Mouse (Mus musculus) gastrocnemius, postnatal 4 days (tissue): ENCODE results near the gene Stx7. TPM values are rescaled to one million over a fixed set of nuclear protein-coding genes. Genes with fewer than 3 reads are reported as not detected.
"Not testable (repeated sequence)": the region's sequence is repeated elsewhere in the genome, so short reads cannot be mapped to it uniquely, and the experiment has no call there.

ENCODE experiments used
- DNase-seq, 2 experiments: peaks; one replicate each; pipeline ENCODE4 v3.0.0; 2021 to 2022; ENCODE audit warnings: low spot score in 2 of 2, mixed read lengths in 2 of 2
- long read RNA-seq, 2 experiments: library from polyadenylated mRNA; stranded (forward); transcript quantifications; one replicate each; pipeline ENCODE4 v2.0.0; 2021
- total RNA-seq, 2 experiments: library from RNA; stranded (reverse); gene quantifications; 2 replicates each; pipeline ENCODE4 v1.2.3; 2021

Gene Stx7
- 10 to 100 TPM; 37.3 to 41.6 TPM for total RNA-seq
- long read RNA-seq, experiment 1, transcript Stx7-205 (10 exons, 3,435 nt) = major isoform, 80 of 88 reads
- long read RNA-seq, experiment 1, partial matches to known transcripts = 3 of 88 reads
- long read RNA-seq, experiment 1, other reads (novel, unspliced or antisense) = 5 of 88 reads
- long read RNA-seq, experiment 2, transcript Stx7-205 (10 exons, 3,435 nt) = major isoform, 61 of 69 reads
- long read RNA-seq, experiment 2, partial matches to known transcripts = 3 of 69 reads
- long read RNA-seq, experiment 2, other reads (novel, unspliced or antisense) = 4 of 69 reads

- DNase-seq = peak; percentile 87 to 93
Measured at GRCm38 (mm10) chr10:24149135-24149781, at the start of gene Stx7. TSS of gene Stx7 (plus strand) at chr10:24149302.

DNA sequence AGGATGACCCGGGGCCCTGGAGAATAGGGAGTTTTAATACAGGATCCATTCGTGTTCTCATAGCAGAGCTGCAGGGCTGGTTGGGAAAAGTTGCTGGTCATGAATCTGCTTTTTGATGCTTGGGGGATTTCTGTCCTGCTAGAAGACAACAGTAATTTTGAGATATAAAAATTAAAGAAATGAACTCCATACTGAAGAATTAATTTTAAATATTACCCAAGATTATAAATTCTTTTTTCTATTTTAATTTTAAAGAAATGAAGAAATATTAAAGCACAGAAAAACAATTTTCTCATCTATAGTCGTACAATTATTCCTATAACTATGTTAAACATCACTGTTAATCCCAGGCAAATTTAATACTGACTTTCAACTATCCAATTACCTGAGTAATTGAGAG lies 47.3 kb upstream of the Stx7 start, which contains the start of gene Taar8c:
TSS of gene Taar8c (minus strand) at position 101 of the 400 bp plus-strand sequence.
- not testable (repeated sequence) for DNase-seq

- not testable (repeated sequence) for DNase-seq
Measured at GRCm38 (mm10) chr10:24103299-24103698, 45.8 kb upstream of the Stx7 start.

- no peak for DNase-seq
Measured at GRCm38 (mm10) chr10:24107747-24108146, 41.4 kb upstream of the Stx7 start.

DNA sequence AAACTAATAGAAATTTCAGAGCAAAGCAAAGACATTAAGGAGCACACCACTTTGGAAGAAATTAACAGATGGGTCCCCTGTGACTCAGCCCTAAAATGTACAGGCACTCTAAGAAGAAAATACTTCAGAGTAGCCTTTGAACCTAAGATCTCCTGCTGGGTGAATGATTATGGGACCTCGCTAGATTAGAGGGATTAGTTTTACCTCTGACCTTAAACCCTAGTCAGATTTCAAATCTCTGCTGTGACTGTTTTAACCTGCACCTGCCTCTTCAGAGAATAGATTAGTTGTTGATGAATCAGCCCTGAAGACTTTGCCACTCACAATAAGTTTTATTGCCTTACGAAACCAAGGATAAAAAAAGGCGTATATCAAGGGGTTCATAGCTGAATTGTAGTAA lies 40.9 kb upstream of the Stx7 start:
- DNase-seq = no peak

DNA sequence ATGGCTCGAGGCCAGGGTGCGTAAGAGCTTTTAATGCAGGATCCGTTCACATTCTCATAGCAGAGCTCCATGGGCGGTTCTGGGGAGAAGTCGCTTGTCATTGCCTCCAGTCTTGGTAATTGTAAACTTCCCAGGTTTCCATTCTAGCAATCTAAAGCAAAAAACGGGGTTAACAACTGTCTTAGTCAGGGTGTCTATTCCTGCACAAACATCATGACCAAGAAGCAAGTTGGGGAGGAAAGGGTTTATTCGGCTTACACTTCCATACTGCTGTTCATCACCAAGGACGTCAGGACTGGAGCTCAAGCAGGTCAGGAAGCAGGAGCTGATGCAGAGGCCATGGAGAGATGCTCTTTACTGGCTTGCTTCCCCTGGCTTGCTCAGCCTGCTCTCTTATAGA lies 39.7 kb upstream of the Stx7 start, which contains the start of gene Taar9:
TSS of gene Taar9 (minus strand) at position 101 of the 400 bp plus-strand sequence.
- DNase-seq = not testable (repeated sequence)

- peak in 1 of 2 experiments; percentile 43 for DNase-seq
Measured at GRCm38 (mm10) chr10:24111116-24111778, 37.9 kb upstream of the Stx7 start.

- peak in 1 of 2 experiments; percentile 37 for DNase-seq
Measured at GRCm38 (mm10) chr10:24131451-24132262, 17.4 kb upstream of the Stx7 start.

DNA sequence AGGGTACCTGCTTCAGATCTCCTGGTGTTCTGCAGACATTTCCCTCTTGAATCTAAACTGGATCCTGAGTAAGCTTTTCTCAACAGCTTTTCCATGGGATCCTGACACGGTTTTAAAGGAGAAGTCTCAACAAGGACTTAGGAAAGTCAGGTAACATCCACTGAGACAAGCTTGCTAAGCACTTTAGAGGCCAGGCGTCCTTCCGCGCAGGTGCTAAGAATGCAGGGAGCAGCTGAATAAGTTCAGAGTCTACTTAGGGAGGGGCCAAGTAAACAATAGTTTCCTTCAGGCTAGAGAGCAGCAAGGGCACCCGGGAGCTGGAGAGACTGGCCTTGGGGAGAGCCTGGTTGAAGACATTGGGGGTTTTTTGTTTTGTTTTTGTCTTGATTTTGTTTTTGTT lies 16.8 kb upstream of the Stx7 start:
- DNase-seq = no peak

- DNase-seq = no peak
Measured at GRCm38 (mm10) chr10:24133132-24133531, 16.0 kb upstream of the Stx7 start.

GRCm38 (mm10) chr10:24134071-24134645 lies 14.9 kb upstream of the Stx7 start:
- DNase-seq = no peak

DNA sequence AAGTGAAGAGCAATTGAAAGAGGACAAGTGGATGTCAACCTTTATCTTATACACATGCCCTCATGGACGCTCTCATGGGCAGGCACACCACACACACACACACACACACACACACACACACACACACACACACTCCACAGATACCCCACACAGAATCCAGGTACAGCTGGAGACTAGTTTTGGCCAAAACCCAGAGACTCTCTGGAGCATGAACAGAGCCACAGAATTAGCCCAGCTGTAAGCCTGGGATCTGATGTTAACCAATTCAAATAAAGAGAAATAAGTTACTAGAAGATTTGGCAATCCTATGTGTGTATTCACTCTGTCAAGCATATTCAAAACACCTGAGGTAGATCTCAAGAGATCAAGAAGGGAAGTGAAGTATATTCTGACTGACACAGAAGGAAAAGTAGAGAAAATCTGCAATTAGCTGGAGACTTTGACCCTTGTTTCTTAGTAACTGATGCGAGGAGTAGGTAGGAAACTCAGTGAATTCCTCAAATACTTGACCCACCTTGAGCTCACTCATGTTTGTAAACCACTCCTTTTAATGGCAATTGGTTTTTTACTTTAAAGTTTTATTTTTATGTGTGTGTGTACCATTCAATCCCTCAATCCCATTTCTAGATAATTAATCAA lies 10.4 kb upstream of the Stx7 start:
- DNase-seq = no peak

DNA sequence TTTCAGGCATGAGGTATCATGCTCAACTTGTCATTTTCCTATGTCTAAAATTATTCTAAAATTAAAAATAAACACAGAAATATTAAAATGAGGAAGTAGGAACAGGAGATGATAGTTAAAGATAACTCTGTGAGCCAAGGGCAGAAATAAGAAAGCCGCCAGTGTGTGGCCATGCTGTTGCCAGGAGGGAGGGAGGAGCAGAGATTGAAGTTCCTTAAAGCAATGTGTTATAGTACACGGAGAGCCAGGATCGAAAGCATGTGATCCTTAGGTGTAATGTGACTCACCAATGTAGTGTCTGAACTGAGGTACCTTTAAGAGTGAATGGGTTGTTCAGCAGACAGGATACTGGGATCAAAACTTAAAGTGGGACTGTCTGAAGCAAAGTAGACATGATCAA lies 6.4 kb upstream of the Stx7 start:
- DNase-seq = no peak

DNA sequence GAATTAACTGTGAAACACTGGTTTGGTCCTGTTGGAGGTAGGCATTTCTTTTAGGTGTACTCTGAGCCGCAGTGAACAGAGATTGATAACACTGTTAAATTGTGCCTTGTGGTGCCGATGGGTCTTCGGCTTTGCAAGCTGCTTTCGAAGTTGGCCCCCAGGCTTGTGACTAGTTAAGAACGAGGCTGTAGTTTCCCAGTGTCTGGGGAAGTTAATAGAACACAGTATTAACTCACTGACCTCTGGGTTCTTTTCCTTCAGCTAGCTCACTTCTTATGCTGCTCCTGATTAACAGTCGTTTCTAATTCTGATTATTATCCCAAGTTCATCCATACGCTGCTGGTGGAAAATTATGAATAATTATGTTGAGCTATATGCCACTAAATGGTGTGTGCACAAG lies 984 bp downstream of the Stx7 start:
- DNase-seq = no peak

DNA sequence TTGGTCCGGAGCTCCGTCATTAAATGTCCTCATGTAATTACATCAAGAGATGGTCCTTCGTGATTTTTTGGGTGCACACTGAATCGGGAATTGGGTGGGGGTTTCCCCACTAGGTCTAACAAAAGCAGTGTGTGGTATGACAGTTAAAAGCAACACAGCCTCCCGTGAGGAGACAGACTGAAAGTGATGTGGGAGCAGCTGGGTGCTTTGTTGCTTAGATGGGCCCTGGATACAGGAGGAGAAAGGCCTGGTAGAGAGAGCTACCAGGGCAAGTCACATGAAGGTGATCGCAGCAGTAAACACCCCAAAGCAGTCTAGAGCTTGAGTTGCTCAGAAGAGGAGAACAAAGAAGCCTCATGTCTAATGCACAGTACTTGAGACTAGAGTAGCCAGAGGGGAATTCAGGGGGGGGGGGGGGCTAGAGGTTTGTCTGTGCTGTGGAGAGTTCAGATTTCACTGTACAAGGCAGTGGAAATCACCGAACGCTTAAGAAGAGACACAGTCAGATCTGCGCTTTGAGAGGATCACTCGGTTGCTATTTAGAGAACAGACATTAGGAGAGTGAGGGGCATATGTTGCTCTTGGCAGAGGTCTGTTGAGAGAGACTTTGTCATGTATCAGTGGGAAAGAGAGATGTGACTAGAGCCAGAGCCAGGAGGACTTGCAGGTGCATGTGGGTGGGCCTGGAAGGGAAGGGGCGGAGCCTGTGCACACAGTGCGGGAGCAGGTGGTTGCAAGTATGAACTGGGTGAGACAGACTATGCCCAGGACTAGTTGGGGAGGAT lies 9.6 kb downstream of the Stx7 start:
- DNase-seq = no peak

GRCm38 (mm10) chr10:24159575-24159974 lies 10.5 kb downstream of the Stx7 start:
- no peak for DNase-seq

GRCm38 (mm10) chr10:24160349-24160748 lies 11.2 kb downstream of the Stx7 start:
- DNase-seq = no peak

GRCm38 (mm10) chr10:24164137-24164908 lies 15.2 kb downstream of the Stx7 start:
- DNase-seq = no peak

- no peak for DNase-seq
Measured at GRCm38 (mm10) chr10:24164909-24165304, 15.8 kb downstream of the Stx7 start.
